Mouse (Mus musculus): ENCODE data around the gene Nsdhl.

Gene Nsdhl

GRCm38 (mm10) chrX:73003110-73003509 is 84.8 kb downstream of the Nsdhl start:
- no peak for DNase-seq (ENCODE audit: low spot score in 2 of 2)

- DNase-seq (ENCODE audit: low spot score in 2 of 2): no peak
Measured at GRCm38 (mm10) chrX:73005678-73006077, 87.3 kb downstream of the Nsdhl start.

- DNase-seq (ENCODE audit: low spot score in 2 of 2): peak; percentile 88 to 93
Measured at GRCm38 (mm10) chrX:73007597-73008479, 89.5 kb downstream of the Nsdhl start.

Measured in natural killer cell, adult 2 months (primary cell).